Mouse (Mus musculus) bone marrow macrophage, adult 2 months (primary cell): ENCODE results near the gene Immp2l.

Experiments used
- CTCF ChIP-seq: IDR thresholded peaks from 2 replicates; pipeline ENCODE4 v1.5.1; 2012; ENCODE audit warnings: low read depth, mild to moderate bottlenecking, low read length, moderate library complexity
- POLR2A ChIP-seq: IDR thresholded peaks from 2 replicates; pipeline ENCODE4 v1.6.1; 2012; ENCODE audit warnings: mild to moderate bottlenecking, low read depth, low read length, borderline replicate concordance

- TF ChIP-seq POLR2A (no peak), CTCF (no peak)
Measured at GRCm38 (mm10) chr12:41386685-41387084, 362.8 kb downstream of the Immp2l start.
